Mouse (Mus musculus) adrenal gland, adult (tissue): ENCODE measurements around the gene Tmem210.

ENCODE experiments used
- DNase-seq, 2 experiments: peaks; one replicate each; pipeline ENCODE4 v3.0.0; 2022 to 2023; ENCODE audit warnings: low spot score in 1 of 2; ENCODE audit not compliant: inconsistent age in 2 of 2

Gene Tmem210

DNA sequence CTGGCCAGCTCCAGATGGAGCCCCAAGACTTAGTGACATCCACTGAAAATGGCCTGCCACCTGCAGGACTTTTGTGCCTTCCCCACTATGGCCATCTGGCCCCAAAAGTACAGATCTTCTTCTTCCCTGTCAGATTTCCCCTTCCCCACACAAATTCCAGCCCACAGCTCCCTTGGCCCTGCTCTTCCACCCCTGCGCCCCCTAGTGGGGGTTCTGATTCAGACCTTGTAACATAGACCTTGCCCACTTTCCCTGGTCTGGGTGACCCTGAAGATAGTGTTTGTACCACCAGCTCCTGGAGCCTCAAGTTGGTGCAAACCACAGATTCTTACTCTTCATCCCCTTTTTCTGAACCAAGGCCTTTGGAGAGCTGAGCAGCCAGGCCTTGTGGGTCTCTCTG lies 4.9 kb downstream of the Tmem210 start:
- peak; percentile 58 to 90 for DNase-seq

DNA sequence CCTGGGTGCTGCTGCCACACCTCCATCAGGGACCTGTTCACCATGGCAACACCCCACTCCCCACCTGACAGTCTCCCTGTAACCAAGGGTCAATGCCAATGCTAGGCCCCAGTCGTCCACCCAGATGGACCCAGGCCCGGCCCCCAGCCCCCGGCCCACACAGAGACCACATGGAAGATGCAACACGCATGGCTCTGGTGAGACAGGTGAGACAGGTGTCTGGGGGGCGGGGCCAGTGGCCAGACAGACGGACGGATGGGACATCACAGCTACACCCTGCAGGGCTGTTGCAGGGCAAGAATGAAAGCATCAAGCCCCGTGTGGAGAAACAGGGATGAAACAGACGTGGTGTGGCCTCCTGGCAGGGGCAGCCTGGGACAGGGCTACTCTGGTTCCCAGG lies 5.8 kb downstream of the Tmem210 start:
- DNase-seq: no peak

DNA sequence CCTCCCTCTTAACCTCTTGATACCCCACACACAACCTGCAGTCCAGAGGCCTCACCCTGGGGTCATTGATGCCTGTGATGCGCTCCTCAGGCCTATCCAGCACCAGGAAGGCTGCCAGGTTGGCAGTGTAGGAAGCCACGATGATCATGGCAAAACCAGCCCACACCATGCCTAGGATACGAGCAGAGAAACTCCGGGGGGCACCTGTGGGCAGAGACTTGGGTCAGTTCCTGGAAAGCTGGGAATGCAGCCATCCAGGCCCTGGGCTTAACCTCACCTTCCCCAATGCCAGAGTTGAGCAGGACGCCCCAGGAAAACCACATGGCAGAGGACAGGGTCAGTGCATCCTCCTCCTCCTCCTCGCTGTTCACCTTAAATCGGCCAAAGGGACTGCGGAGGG lies 9.1 kb downstream of the Tmem210 start:
- DNase-seq: no peak

DNA sequence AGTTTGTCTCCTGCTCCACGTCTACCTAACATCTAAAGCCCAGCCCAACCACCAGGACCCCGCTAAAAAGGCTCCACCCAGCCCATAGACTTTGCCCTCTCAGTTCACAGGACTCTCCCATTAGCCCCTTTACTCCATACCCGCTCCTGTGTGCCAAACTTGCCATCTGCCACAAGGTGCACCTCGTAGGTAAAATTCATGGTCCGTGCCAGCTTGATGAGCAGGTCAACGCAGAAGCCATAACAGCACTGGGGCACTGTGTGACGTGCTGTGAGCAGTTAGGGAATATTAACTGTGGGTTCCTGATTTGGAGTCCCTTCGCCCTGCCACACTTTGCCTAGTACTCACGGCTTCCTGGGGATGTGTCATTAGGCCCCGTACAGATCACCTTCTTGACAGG lies 10.1 kb downstream of the Tmem210 start:
- no peak for DNase-seq

DNA sequence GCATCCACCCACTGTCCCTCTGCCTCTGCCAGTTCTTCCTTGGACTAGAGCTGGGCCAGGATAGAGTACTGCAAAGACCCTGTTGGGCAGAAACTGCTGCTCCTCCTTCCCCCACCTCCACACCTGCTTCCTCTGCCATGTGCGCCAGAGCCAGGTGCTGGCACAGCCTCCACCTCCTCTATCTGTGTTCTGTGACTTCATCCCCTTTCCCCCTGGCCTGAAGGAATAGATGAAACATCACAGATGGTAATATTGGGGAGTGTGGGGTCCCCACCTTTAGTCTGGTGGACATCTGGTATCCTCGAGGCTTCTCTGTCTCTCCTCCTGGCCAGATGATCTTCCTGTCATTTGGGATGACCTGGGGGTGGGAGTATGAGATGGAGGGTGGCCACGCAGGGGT lies 15.5 kb downstream of the Tmem210 start:
- DNase-seq: no peak

DNA sequence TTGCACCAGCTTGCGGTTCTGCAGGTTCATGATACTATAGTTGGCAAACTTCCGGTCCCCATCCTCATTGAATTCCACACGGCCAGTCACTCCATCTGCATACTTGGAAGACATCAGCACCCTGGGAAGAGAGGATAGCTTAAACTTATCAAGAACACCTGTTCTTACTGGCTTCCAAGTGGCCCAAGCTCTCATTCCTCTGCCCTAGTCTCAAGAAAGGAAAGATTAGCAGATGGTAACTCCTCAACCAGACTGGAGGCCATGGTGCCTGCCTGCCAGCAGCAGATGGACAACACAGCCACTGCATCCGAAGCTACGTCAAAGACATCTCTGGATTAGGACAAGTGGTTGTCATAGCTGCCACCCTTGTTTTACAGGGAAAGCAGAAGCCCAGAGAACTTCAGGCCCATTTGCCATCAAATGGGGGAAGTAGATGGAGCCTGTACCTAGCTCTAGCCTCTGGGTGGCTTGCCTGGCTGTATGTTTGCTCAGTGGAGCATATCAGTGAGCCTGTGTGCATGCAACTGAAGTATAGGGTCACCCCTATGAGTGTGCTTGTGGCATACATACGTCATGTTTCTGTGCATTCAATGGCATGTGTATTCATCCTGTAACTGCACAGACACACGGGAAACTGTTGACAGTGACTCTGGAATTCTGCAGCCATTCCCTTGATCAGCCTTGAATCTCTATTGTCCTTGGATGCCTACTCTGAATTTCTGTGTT lies 16.1 kb downstream of the Tmem210 start:
- no peak for DNase-seq

DNA sequence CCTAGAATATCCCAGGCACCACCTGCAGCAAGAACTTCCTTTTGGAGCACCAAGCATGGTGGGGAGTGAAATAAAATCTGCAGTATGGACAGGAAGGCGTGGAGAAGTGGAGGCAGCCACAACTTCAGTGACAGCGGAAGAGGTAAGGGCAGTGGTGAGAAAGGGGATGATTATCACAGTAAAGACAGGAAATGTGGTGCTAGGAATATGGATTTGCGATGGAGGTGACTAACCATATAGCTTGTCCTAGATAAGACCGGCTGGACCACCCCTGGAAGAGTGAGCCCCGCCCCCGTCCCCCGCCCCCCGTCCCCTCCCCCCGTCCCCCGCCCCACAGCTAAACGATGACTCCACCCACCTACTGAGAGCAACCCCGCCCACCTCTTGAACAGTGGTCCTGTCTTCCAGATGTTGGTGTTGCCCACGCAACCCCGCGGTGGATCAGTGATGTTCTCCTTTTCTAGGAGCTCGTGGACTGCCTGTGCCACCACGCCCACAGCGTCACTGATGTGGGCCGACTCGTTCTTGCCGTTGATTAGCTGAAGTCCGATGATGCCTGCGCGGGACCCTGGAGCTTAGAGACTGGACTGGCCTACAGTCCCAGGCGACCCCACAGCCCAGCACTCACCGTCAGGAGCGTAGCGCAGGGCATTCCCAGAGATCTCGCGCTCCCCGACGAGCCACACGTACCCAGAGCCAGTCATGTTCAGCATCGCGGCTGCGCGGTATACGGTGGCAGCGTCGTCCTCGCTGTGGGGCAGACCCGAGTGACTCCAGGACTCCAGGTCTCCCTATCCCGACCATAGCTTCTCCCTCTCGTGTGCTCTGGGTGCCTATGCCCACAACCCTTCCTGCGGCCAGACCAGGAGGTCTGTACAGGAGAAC lies 17.0 kb downstream of the Tmem210 start:
- peak; percentile 40 to 65 for DNase-seq

DNA sequence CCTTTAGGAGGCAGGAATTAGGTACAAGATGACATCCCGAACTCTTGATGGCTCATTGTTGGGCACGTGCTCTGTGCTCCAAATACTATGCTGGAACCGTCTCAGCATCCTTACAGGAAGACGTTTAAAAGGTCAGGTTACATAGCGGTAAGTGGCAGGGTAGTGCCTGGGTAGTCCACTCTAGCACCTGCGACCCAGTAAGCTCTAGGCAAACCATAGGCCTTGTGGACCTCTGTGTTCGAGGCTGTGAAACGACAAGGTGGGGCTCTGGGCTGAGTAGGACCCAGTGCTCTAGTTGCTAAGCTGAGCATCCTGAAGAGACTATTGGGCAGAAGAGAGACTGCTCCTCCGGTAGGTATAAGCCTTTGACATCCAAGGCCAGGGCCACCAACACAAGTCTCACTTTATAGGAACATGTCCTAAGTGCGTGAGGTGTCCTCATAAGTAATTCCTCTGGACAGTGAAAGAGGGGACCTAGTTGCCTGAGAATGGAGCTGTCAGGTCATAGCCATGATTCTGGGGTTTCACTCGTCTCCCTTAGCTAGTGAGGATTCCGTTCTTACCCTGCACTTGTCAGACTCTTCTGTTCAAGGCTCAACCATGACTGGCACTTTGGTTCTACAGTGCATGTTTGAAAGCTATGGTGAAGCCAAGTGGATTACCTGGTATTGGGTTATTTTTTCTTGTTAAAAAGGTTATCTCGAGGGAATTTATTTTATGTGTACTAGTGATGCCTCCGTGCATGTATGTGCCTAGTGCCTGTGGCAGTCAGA lies 17.8 kb downstream of the Tmem210 start:
- DNase-seq: no peak

DNA sequence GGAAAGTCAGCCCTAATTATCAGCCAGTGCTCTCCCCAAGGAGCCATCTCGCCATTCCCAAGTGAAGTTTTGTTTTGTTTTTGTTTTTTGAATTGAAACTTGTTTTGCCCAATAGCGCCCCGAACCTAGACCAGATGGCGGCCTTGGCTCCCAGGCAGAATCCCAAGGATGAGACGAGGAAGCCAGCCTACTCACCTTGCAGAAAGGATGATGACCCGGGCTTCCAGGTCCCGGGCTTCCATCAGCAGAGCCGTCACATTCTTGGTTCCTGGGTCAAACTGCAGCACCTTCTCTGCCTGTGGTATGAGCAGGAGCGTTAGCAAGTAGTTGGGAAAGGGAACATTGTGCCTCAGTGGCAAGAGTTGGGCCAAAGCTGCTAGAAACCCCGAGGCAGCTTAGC lies 22.2 kb downstream of the Tmem210 start:
- no peak for DNase-seq

DNA sequence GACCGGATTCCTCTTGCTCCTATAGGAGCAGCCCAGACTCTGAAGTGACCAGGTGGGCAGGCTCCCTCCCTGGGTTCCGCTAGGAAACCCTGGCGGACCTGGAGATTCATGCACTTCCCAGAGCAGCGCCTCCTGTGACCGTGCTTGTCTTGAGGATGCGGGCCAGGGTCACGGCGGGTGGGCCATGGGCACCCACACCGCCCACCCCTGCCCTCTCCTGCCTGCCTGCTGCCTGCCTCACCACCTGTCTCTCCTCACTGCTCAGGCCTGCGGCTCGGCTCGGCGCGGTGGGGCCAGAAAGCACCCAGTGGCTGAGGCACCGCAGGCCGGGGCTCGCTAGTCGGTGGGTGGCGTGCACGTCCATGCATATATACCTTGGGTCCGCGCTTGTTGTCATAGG lies 23.0 kb downstream of the Tmem210 start:
- DNase-seq: no peak

DNA sequence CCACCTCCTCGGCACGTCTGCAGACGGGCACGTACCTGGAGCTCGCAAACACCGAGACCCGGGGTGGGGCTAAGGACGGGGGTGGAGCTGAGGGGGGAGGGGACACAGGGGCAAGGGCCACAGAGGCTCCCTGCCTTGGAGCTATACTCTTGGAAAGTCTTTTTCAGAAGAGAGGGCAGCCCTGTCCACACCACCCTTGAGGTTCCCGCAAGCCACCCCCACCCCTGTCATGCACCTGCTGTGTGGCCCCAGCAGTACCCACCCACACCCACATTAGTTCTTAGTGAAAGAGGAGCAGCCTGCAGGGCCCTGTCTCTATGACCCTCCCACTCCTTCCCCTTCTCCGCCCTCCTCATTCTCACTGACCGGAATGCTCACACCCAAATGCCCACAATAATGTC lies 23.5 kb downstream of the Tmem210 start:
- DNase-seq: no peak

DNA sequence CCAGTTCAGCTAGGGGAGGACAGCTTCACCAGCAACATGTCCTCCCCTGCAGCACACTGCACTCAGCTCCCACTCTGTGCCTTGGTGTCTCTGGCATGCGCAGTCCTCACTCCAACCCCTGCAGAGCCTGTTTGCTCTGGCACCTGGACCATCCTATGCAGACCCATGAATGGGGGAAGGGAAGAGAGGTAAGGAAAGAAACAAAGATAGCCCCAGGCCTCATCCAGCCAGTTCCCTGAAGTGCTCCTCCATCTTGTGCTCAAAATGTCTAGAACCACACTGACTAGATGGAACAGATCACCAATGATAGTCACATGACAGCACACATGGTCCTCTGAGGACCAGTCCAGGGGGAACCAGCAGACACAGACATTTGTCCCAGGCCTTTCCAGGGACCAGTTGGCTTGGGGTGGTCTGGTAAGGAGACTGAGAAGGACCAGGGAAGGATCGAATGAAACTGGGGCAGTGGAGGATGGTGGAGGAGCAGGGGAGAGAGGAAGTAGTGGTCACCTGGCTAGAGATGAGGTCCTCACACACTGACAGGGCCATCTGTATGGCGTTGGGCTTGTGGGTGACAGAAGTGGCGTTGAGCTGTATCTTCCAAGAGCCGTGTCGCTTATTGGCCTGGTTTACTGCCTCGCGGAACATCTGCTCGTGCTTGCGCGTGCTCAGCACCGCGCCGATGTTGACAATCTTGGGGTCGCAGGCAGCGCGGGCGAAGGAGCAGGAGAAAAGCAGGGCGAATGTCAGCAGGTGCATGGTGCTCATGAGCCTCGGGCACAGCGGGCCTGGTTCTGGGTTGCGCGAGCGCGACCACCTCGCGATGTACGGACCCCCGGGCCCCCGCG lies 30.4 kb downstream of the Tmem210 start:
- DNase-seq: no peak

DNA sequence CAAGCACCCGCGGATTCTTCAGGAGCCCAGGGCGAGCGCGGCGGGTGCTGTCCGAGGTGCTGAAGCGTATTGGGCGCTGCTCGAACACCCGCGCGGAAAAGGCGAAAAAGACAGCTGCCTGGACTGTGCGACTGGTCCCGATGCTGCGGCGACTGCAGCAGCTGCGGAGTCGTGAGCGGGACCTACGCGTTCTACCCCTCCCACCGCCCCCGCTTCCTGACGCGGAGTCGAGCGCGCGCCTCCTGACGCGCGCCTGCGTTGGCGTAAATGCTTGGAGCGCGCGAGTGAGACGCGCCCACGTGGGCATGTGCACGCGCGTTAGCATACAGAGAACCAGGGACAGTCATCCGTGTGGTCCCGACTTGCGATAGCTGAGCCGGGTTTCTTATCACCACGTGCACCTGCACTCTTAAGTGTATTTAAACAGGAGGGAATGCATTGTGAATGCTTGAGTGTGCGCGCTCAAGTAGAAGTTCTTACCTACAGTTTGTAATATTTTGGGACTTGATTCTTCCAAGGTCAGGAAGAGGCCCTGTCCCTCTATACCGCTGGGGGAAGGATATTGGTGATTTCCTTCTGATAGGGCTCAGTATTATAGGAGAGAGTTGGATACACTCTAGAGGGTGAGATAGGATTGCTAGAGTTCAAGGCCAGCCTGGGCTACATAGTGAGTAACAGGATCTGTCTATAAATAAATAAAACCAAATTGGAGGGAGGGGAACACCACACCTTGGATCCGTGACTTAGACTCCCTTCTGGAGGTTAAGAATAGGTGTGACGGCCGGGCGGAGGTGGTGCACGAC lies 31.2 kb downstream of the Tmem210 start, which contains the start of gene Grin1:
Gene Grin1 (minus strand): TSS at position 217 of the 803 bp plus-strand sequence.
- peak; percentile 57 to 83 for DNase-seq

DNA sequence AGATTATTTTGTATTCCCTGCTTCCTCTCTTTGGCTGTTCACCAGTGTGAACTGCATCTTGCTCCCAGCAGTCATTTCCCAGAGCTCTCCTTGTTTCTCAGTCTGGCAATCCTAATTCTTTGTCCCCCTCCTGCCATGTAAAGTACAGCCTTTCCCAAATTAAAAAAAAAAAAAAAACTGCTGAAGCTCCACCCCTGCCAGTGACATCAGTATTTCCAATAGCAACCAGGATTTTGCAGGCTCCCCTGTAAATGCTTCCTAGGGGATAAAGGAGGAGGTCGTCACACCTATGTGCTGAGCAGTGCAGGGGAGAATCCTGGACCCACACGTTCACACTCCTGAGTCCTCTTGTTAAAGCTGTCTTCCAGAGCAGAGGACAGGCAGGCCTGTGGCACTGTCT lies 32.1 kb downstream of the Tmem210 start:
- no peak for DNase-seq

DNA sequence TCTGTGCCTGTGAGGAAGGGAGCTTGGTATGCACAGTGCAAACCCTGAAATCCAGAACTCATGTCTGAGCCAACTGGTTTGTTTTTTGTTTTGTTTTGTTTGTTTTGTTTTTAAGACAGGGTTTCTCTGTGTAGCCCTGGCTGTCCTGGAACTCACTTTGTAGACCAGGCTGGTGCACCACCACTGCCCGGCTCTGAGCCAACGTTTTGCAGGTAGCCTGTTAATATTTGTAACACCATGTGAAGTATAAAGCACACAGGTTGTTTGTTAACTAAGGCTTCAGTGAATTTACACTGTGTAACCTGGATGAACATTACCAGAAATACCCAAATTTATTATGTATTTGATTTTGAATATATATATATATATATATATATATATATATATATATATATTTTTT lies 38.1 kb downstream of the Tmem210 start:
- no peak for DNase-seq

DNA sequence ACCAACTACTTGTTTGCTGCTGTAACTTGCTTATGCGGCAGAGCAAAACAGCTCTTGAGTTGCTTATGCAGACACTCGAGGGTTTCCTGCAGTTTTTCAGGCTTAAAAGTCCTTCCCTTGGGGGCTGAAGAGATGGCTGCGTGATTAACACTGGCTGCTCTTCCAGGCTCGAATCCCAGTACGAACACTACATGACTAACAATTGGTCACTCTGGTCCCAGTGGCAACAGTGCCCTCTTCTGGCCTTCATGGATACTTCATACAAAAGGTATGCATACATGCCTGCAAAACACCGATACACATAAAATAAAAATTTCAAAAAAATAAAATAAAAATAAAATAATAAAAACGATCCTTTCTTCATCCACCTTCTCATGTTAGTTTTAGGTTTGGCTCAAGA lies 40.5 kb downstream of the Tmem210 start:
- peak in 1 of 2 experiments; percentile 65 for DNase-seq

DNA sequence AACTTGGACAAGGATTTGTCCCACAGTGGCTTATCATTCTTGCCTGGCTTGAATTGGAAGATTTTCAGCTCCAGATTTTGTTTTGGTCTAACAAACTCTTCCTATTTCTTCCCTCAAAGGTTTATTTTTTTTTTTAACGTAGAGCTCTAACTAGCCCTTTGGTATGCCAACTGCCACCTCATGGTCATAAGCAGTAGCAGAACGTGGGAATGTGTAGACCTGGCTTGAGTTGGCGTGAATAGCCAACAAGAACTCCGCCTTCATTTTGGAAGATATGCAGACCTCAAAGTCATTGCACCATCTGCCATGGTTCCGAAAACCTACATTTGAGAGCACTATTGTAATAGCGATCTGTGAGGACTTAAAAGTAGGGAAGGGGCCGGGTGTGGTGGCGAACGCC lies 43.5 kb downstream of the Tmem210 start:
- peak in 1 of 2 experiments; percentile 32 for DNase-seq

DNA sequence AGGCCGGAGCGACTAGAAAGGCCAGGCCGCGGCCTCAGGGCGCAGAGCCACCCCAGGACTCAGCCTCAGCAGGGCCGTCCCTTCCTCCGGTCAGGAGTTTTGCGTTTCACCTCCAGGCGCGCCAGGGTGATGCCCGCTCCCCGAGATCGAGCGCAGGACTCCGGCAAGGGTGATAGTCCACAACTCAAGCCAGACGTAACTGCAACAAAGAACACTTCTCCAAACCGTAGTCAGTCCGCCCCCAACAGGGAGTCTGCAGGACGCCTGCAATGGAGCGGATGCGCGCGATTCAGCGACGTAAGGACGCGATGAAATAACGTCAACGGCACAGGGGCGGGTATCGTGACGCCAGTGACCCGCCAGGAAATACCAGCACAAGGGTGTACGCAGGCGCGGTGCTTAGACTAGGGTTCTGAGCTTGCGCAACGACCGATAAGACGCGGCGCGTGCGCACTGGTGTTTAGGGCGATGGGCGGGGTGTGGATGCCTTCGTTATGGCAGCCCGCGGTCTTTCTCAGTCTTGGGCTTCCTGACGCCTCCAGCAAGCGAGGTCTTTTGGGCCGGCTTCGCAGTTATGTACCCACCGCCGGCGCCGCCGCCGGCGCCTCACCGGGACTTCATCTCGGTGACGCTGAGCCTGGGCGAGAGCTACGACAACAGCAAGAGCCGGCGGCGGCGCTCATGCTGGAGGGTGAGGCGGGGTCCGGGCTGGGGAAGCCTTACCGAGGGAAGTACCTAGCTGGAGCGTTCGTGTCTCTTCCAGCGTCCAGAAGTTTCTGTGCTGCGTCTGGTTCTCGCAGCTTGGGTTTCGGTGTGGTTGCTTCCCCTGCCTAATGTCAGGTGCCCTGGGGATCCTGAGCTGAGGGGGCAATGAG lies 44.6 kb downstream of the Tmem210 start, which contains the start of gene Man1b1:
Gene Man1b1 (plus strand): TSS at position 53 of the 875 bp plus-strand sequence.
- peak; percentile 99 to 100 for DNase-seq

DNA sequence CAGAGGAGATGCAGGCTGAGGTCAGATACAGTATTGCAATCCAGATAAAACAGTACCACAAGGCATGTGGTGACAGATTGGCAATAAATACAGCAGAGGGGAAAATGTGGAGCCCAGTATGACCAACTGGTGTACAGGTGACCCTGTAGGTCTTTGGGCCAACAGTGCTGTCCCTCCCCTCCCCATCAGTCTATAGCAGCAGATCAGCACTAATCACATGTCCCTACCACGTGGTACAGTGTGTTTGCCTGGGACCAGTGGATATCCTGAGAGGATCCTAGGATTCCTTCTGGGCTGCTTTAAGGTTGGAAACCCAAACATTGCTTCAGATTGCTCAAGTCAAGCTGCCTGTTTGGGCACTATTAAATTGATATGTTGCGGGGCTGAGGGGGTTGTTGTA lies 45.6 kb downstream of the Tmem210 start:
- DNase-seq: peak in 1 of 2 experiments; percentile 27
